Mouse (Mus musculus) lung, adult 2 months (tissue): Measurements from ENCODE around the gene Npr2.

Experiments
- CTCF ChIP-seq: fragments of 200-500 bp; IDR thresholded peaks from 2 replicates; pipeline ENCODE4 v1.5.1; 2011; ENCODE audit warnings: mild to moderate bottlenecking, low read length, control low read depth; ENCODE audit not compliant: insufficient read depth
- POLR2A ChIP-seq: fragments of 200-500 bp; IDR thresholded peaks from 2 replicates; pipeline ENCODE4 v1.6.1; 2011; ENCODE audit warnings: low read depth, mild to moderate bottlenecking, control low read depth, low read length, borderline replicate concordance; ENCODE audit errors: extremely low read depth

- TF ChIP-seq CTCF (no peak), POLR2A (no peak)
Measured at GRCm38 (mm10) chr4:43691026-43691425, 59.3 kb downstream of the Npr2 start.
